Mouse (Mus musculus) heart, embryonic 12.5 days (tissue): ENCODE results near the gene Ciart. TPM values are rescaled to one million over a fixed set of nuclear protein-coding genes. Genes with fewer than 3 reads are reported as not detected.
"Not testable (repeated sequence)": the region's sequence is repeated elsewhere in the genome, so short reads cannot be mapped to it uniquely, and the experiment has no call there.

Experiments
- ATAC-seq: fragments of 200-750 bp; cut with Nextera tagmentation; 2 replicates; pipeline ENCODE4 v1.8.0; 2017; ENCODE audit warnings: moderate TSS enrichment, moderate library complexity; ENCODE audit not compliant: insufficient number of reproducible peaks, low FRiP score
- H3K27ac ChIP-seq: fragments of 300-500 bp; sonication (generic); 2 replicates; pipeline ENCODE4 v1.5.1; 2016; ENCODE audit warnings: mild to moderate bottlenecking, moderate library complexity; ENCODE audit not compliant: poor library complexity, severe bottlenecking
- H3K27me3 ChIP-seq: fragments of 300-500 bp; sonication (generic); replicated peaks from 2 replicates; pipeline ENCODE4 v1.6.1; 2016; ENCODE audit warnings: mild to moderate bottlenecking, moderate library complexity
- H3K36me3 ChIP-seq: fragments of 300-500 bp; sonication (generic); 2 replicates; pipeline ENCODE4 v1.6.1; 2016; ENCODE audit warnings: mild to moderate bottlenecking, moderate library complexity
- H3K4me1 ChIP-seq: fragments of 300-500 bp; sonication (generic); replicated peaks from 2 replicates; pipeline ENCODE4 v1.6.1; 2016; ENCODE audit warnings: mild to moderate bottlenecking
- H3K4me2 ChIP-seq: fragments of 300-500 bp; sonication (generic); 2 replicates; pipeline ENCODE4 v1.6.1; 2016; ENCODE audit warnings: mild to moderate bottlenecking, moderate library complexity
- H3K4me3 ChIP-seq: fragments of 300-500 bp; sonication (generic); 2 replicates; pipeline ENCODE4 v1.5.1; 2016; ENCODE audit warnings: mild to moderate bottlenecking
- H3K9ac ChIP-seq: fragments of 300-500 bp; sonication (generic); 2 replicates; pipeline ENCODE4 v1.6.1; 2016; ENCODE audit warnings: mild to moderate bottlenecking, moderate library complexity
- H3K9me3 ChIP-seq: fragments of 300-500 bp; sonication (generic); replicated peaks from 2 replicates; pipeline ENCODE4 v1.6.1; 2016; ENCODE audit warnings: mild to moderate bottlenecking, moderate library complexity
- WGBS: fragments of 180-500 bp; shearing (Covaris S2); methylation state at CpG from one replicate; pipeline ENCODE4 v1.1.7; 2016; 5-methylcytosine and 5-hydroxymethylcytosine counted together
- polyA plus RNA-seq: library from polyadenylated mRNA; unstranded; fragments of >200 nt; fragmentation: Nextera tagmentation; extraction: Ambion mirVana; gene quantifications from 2 replicates; pipeline ENCODE4 v1.2.1, GENCODE M21; 2016

Gene Ciart
- polyA plus RNA-seq, 1 experiment from 2014 or later: 6.8 TPM

- peaks cover 44% of the 10 kb centered on the region for H3K4me1 ChIP-seq
- 59% methylated on average over 9 of the region's 9 CpGs for WGBS
Observed at GRCm38 (mm10) chr3:95901616-95902372, 19.7 kb upstream of the Ciart start.

DNA sequence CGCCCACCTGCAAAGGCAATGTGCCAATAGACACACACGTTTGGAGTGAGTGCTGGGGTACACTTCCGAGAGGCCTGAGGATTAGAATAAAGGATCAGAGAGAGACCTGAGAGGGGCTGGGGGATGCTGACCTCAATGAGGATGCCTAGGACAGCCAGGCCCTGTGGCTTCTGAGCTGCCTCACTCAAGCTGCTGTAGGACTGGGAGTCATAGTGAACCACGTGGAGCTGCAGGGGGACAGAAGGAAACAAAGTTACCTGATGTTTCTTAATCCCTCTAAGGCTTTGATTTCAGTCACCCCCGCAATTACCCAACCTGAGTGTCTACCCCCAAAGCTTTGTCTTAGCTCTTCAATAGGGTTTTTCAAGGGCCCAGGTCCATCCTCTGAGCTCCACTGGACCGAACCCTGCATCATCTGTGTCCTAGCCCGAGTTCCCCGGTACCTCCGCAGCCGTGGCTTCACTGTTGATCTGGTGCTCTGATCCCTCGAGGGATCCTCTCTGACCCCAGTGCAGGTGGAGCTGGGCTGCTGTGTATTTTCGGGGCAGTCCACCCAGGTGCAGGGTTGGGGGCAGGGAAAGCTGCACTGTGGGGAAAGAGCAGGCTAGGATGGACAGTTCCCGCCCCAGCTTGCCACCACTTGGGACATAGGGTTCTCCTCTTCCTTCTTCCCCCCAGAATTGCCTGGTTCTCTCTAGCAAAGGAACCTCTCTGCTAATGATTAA, 17.9 kb upstream of the Ciart start:
- Histone ChIP-seq H3K4me3 (no peak overlapping the region), H3K27me3 (no peaks in the 10 kb centered on the region), H3K36me3 (peaks cover 19% of the 10 kb centered on the region; the same call in 1 of the 2 replicates), H3K9me3 (no peaks in the 10 kb centered on the region), H3K4me1 (peaks cover 35% of the 10 kb centered on the region), H3K9ac (no peak overlapping the region), H3K4me2 (no peak overlapping the region), H3K27ac (no peak overlapping the region)
- WGBS: 74% methylated on average over 13 of the region's 13 CpGs
- no peak for ATAC-seq

More at GRCm38 (mm10) chr3:95901616-95902372, 19.7 kb upstream of the Ciart start:
- Histone ChIP-seq H3K9ac (peak overlapping the region; percentile 46), H3K27me3 (no peaks in the 10 kb centered on the region), H3K4me2 (peak overlapping the region; percentile 73), H3K4me3 (no peak overlapping the region), H3K36me3 (peaks cover 12% of the 10 kb centered on the region; the same call in 1 of the 2 replicates), H3K9me3 (no peaks in the 10 kb centered on the region), H3K27ac (peak overlapping the region; percentile 66; the same call in 1 of the 2 replicates)
- ATAC-seq: no peak

- Histone ChIP-seq H3K4me1 (peaks cover 33% of the 10 kb centered on the region), H3K9ac (0 out of 2 replicates have a peak overlapping the region, but pooled peaks have one; percentile 8), H3K36me3 (peaks cover 19% of the 10 kb centered on the region; the same call in 1 of the 2 replicates), H3K4me2 (peak overlapping the region; percentile 83)
- not testable (repeated sequence) for H3K4me3 ChIP-seq, H3K27ac ChIP-seq, ATAC-seq, H3K27me3 ChIP-seq, H3K9me3 ChIP-seq
- 81% methylated on average over 7 of the region's 7 CpGs for WGBS
Observed at GRCm38 (mm10) chr3:95895501-95895900, 13.4 kb upstream of the Ciart start.

DNA sequence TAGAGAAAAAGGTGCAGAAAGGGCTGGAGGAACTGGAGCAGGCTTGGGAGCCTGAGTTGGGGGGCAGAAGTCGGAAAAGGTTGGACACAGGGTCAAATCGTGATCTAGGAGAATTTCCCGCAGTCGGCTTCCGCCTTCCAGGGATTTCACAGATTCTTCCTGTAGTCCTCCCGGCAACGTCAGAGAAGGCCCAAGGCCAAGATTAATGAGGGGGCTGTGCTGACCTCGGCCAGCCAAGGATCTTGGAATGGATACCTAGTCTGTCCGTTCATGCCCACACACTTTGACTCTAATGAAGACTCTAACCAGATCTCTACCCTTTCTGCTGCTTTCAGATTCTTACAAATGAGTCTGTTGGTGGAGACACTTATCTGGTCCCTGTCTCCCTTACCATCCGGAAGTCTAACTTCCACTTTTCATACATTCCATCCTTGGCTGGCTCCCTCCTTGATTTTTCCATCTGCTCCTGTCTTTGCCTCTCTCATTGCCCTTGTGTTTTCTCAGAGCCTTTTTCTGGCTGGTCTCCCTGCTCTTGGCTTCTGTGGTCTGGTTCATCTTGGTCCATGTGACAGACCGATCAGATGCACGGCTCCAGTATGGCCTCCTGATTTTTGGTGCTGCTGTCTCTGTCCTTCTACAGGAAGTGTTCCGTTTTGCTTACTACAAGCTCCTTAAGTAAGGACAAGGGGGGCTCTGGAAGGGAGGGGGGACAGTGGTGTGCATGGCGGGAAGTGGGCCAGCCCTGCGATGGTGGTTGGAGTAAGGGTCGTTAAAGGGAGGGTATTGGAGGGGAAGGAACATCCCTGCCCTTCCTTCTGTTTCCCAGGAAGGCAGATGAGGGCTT, 12.5 kb upstream of the Ciart start:
- Histone ChIP-seq H3K9ac (peak overlapping the region; percentile 83), H3K27me3 (no peaks in the 10 kb centered on the region), H3K4me1 (peaks cover 36% of the 10 kb centered on the region), H3K36me3 (peaks cover 19% of the 10 kb centered on the region; the same call in 1 of the 2 replicates), H3K27ac (peak overlapping the region; percentile 88), H3K4me3 (peak overlapping the region; percentile 77), H3K9me3 (no peaks in the 10 kb centered on the region), H3K4me2 (peak overlapping the region; percentile 83)
- whole genome bisulfite sequencing: 8% methylated on average over 16 of the region's 16 CpGs
- 0 out of 2 replicates have a peak, but pooled peaks have one; percentile 3 for ATAC-seq

DNA sequence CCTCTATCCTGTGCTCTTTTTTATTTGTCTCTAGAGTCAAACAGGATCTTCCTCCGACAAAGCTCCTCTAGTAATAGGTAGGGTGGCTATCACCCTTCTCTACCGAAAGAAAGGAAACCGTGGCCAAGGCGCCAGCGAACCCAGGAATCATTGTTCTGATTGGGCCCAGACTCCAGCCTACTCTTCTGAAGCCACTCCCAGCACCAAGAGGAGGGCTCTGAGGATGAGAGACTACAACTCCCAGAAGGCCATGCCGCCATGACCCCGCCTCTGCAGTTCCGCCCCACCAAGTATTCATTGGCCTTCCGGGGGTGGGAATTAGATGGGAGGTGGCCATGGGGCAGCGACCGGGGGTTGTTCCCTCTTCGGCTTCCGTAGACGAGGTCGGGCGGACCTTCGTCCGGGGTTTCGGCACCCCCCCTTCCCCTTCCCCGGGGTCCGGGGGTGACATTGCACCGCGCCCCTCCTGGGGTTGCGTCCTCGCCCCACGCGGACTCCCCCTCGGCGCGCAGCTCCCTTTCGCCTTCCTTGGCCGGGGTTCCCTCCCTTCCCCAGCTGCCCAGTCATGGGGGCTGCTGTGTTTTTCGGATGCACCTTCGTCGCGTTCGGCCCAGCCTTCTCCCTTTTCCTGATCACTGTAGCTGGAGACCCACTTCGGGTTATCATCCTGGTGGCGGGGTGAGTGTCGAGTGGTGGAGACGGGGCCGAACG, 11.7 kb upstream of the Ciart start, which contains the start of gene Aph1a:
Aph1a (plus strand) TSS at position 364 of the 711 bp plus-strand sequence.
- Histone ChIP-seq H3K4me1 (peaks cover 36% of the 10 kb centered on the region), H3K27ac (peak within 1 kb of the TSS; percentile 90), H3K4me2 (peak within 1 kb of the TSS; percentile 83), H3K36me3 (peaks cover 19% of the 10 kb centered on the region; the same call in 1 of the 2 replicates), H3K4me3 (peak within 1 kb of the TSS; percentile 77), H3K9ac (peak within 1 kb of the TSS; percentile 83)
- WGBS: under 1% methylated on average over 31 of the region's 43 CpGs
- ATAC-seq: peak; percentile 95
- not testable (repeated sequence) for H3K9me3 ChIP-seq, H3K27me3 ChIP-seq

DNA sequence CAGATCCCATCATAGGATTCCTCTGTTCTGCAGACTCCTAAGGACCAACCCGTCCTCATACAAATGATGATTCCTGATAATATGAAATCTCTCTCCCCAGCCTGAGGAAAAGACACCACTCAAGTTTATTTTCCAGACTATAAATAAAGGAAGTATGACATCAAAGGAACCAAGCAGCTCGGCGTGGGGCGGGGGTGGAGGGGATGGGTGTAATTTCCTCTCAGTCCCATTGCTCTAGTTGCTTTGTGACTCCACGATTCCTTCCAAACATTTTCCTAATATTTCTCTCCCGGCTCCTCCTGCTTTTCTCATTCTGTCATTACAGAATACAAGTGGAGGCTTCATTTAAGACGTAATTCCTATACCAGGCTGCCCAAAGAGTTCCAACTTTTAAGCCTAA, 11.1 kb upstream of the Ciart start:
- H3K4me1 ChIP-seq: peaks cover 36% of the 10 kb centered on the region
- H3K9me3 ChIP-seq: no peaks in the 10 kb centered on the region
- peak overlapping the region; percentile 88 for H3K27ac ChIP-seq
- H3K4me3 ChIP-seq: peak overlapping the region; percentile 77
- peak overlapping the region; percentile 58; the same call in 1 of the 2 replicates for H3K9ac ChIP-seq
- WGBS: 18% methylated on average over 7 of the region's 7 CpGs
- H3K36me3 ChIP-seq: peaks cover 14% of the 10 kb centered on the region; the same call in 1 of the 2 replicates
- H3K27me3 ChIP-seq: no peaks in the 10 kb centered on the region
- H3K4me2 ChIP-seq: peak overlapping the region; percentile 68
- ATAC-seq: no peak

DNA sequence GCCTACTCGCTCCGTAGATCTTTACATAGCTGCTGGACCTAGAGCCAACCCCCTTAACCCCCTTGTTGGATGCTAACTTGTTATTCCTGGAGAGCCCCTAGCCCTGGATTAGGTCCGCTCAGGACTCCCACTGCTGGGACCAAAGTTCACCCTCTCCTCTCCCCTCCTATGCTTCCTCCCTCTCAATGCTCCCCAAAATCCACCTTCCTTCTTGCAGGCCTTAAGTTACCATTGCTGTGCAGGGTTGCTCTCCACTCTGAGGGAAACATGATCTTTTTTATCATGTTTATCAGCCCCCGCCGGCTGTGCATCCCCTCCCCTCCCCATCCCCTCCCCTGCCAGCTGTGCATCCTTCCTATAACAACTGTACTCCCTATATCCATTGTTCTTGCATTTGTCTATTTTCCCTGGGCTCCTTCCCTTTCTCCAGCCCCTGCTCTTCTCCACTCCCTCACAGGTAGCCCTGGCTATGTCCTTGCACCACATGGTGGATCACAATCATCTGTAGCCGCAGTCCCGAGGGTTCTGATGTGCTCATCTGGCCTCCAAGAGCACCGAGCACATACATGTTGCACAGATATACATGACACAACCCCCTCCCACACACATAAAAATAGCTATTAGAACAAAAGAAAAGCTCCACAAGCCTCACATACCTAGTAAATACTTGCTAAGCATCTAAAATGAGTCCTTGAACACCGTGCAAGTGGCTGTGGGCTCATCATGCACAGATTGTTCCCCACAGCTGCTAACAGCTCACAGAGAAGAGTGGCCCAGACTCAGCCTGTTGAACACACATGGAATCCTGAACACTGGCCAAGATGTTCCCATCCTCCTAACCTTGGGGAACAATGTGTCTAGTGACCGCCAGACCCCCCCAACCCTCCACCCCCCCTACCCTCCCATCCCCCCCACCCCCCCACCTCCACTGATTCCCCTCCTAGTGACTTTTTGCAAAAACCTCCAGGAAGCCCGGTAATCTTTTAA, 10.3 kb upstream of the Ciart start:
- Histone ChIP-seq H3K27me3 (no peaks in the 10 kb centered on the region), H3K27ac (peak overlapping the region; percentile 90), H3K36me3 (peaks cover 14% of the 10 kb centered on the region), H3K4me1 (peaks cover 36% of the 10 kb centered on the region), H3K4me3 (peak overlapping the region; percentile 38), H3K9ac (peak overlapping the region; percentile 63), H3K9me3 (no peaks in the 10 kb centered on the region), H3K4me2 (peak overlapping the region; percentile 68)
- WGBS: 31% methylated on average over 11 of the region's 11 CpGs
- no peak; the same call in 1 of the 2 replicates for ATAC-seq

GRCm38 (mm10) chr3:95891211-95892065, 9.4 kb upstream of the Ciart start, which contains the start of gene BC028528:
TSS of gene BC028528 (minus strand) at chr3:95892005.
- Histone ChIP-seq H3K27me3 (no peaks in the 10 kb centered on the region), H3K4me2 (peak within 1 kb of the TSS; percentile 68), H3K9me3 (no peaks in the 10 kb centered on the region), H3K27ac (peak within 1 kb of the TSS; percentile 90), H3K36me3 (peaks cover 20% of the 10 kb centered on the region), H3K4me1 (peaks cover 36% of the 10 kb centered on the region), H3K9ac (peak within 1 kb of the TSS; percentile 63), H3K4me3 (peak within 1 kb of the TSS; percentile 38)
- 0 out of 2 replicates have a peak, but pooled peaks have one; percentile 44 for ATAC-seq
- 16% methylated on average over 12 of the region's 12 CpGs for WGBS

DNA sequence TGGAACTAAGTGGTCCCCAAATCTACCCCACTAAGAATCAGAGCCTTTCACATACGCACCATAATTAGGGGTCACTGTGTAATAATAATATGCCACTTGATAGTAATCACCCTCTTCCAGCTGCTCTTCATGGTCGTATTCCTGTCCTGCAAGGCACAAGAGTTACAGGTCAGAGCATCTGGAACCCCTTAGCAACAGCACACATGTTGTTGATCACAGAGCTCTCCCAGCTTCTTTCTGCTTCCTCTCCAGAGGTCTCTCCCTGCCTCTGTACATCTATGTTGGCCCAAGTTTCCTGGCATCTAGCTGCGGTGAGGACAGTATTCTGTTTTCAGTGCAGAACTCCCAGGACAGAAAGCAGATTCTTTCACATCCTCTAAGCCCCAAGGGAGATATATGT, 7.6 kb upstream of the Ciart start:
- ATAC-seq: no peak
- no peak overlapping the region for H3K4me3 ChIP-seq
- peaks cover 26% of the 10 kb centered on the region for H3K4me1 ChIP-seq
- H3K27ac ChIP-seq: no peak overlapping the region
- H3K9me3 ChIP-seq: no peaks in the 10 kb centered on the region
- H3K9ac ChIP-seq: no peak overlapping the region
- no peaks in the 10 kb centered on the region for H3K27me3 ChIP-seq
- H3K36me3 ChIP-seq: peaks cover 18% of the 10 kb centered on the region
- WGBS: 70% methylated on average over 3 of the region's 3 CpGs
- no peak overlapping the region for H3K4me2 ChIP-seq
